Mouse (Mus musculus) intestine, embryonic 16.5 days (tissue): Measurements from ENCODE around the gene Dnajc28. TPM values are rescaled to one million over a fixed set of nuclear protein-coding genes. Genes with fewer than 3 reads are reported as not detected.

Experiments
- ATAC-seq: fragments of 200-750 bp; cut with Nextera tagmentation; 2 replicates; pipeline ENCODE4 v1.8.0; 2017; ENCODE audit warnings: moderate TSS enrichment, moderate library complexity
- H3K27ac ChIP-seq: fragments of 300-500 bp; sonication (generic); 2 replicates; pipeline ENCODE4 v1.5.1; 2014; ENCODE audit warnings: mild to moderate bottlenecking, low read length
- H3K27me3 ChIP-seq: fragments of 300-500 bp; sonication (generic); replicated peaks from 2 replicates; pipeline ENCODE4 v1.6.1; 2014; ENCODE audit warnings: low read length, control low read depth, mixed read lengths; ENCODE audit not compliant: control insufficient read depth, insufficient read depth
- H3K36me3 ChIP-seq: fragments of 300-500 bp; sonication (generic); 2 replicates; pipeline ENCODE4 v1.6.1; 2014; ENCODE audit warnings: low read length, control low read depth; ENCODE audit not compliant: control insufficient read depth, insufficient read depth
- H3K4me1 ChIP-seq: fragments of 300-500 bp; sonication (generic); 2 replicates; pipeline ENCODE4 v1.6.1; 2014; ENCODE audit warnings: low read length, control low read depth, mixed read lengths; ENCODE audit not compliant: control insufficient read depth, insufficient read depth
- H3K4me2 ChIP-seq: fragments of 300-500 bp; sonication (generic); 2 replicates; pipeline ENCODE4 v1.6.1; 2014; ENCODE audit warnings: low read depth, low read length, control low read depth
- H3K4me3 ChIP-seq: fragments of 300-500 bp; sonication (generic); 2 replicates; pipeline ENCODE4 v1.5.1; 2014; ENCODE audit warnings: mild to moderate bottlenecking, low read length
- H3K9ac ChIP-seq: fragments of 300-500 bp; sonication (generic); 2 replicates; pipeline ENCODE4 v1.6.1; 2014; ENCODE audit warnings: low read depth, low read length
- H3K9me3 ChIP-seq: fragments of 300-500 bp; sonication (generic); 2 replicates; pipeline ENCODE4 v1.6.1; 2016; ENCODE audit warnings: low read length, control low read depth; ENCODE audit not compliant: control insufficient read depth
- WGBS: fragments of 180-500 bp; shearing (Covaris S2); extraction: QIAGEN DNeasy Blood & Tissue Kit; methylation state at CpG from one replicate; pipeline ENCODE4 v1.1.7; 2014; 5-methylcytosine and 5-hydroxymethylcytosine counted together
- polyA plus RNA-seq: library from polyadenylated mRNA; unstranded; fragments of >200 nt; fragmentation: Nextera tagmentation; extraction: Ambion mirVana; gene quantifications from 2 replicates; pipeline ENCODE4 v1.2.1, GENCODE M21; 2015

The Dnajc28 gene
- polyA plus RNA-seq, 1 experiment from 2014 or later, result 2.8 TPM

- no peaks in the 10 kb centered on the region for H3K27me3 ChIP-seq
- ATAC-seq, result no peak
- H3K36me3 ChIP-seq, result peaks cover 20% of the 10 kb centered on the region
- no peak overlapping the region for H3K27ac ChIP-seq
- H3K9me3 ChIP-seq, result no peaks in the 10 kb centered on the region
- H3K9ac ChIP-seq, result no peak overlapping the region
- 93% methylated on average over 11 of the region's 11 CpGs for WGBS
- no peak overlapping the region for H3K4me3 ChIP-seq
- peaks cover 3% of the 10 kb centered on the region; the same call in 1 of the 2 replicates for H3K4me1 ChIP-seq
- no peak overlapping the region for H3K4me2 ChIP-seq
Observed at GRCm38 (mm10) chr16:91620991-91621390, 2.2 kb upstream of the Dnajc28 start.

- Histone ChIP-seq H3K36me3 (peaks cover 19% of the 10 kb centered on the region), H3K9ac (no peak overlapping the region), H3K9me3 (no peaks in the 10 kb centered on the region), H3K27ac (no peak overlapping the region), H3K4me2 (no peak overlapping the region), H3K4me3 (no peak overlapping the region), H3K4me1 (peaks cover 3% of the 10 kb centered on the region; the same call in 1 of the 2 replicates), H3K27me3 (no peaks in the 10 kb centered on the region)
- 78% methylated on average over 5 of the region's 5 CpGs for WGBS
- ATAC-seq, result no peak
Observed at GRCm38 (mm10) chr16:91620185-91620584, 1.4 kb upstream of the Dnajc28 start.

GRCm38 (mm10) chr16:91614552-91614951 is 4.3 kb downstream of the Dnajc28 start:
- peaks cover 3% of the 10 kb centered on the region; the same call in 1 of the 2 replicates for H3K4me1 ChIP-seq
- H3K9me3 ChIP-seq, result no peaks in the 10 kb centered on the region
- no peak overlapping the region for H3K9ac ChIP-seq
- ATAC-seq, result no peak
- H3K36me3 ChIP-seq, result no peaks in the 10 kb centered on the region
- WGBS, result 87% methylated on average over 6 of the region's 6 CpGs
- H3K4me3 ChIP-seq, result no peak overlapping the region
- no peaks in the 10 kb centered on the region for H3K27me3 ChIP-seq
- H3K4me2 ChIP-seq, result no peak overlapping the region
- no peak overlapping the region for H3K27ac ChIP-seq

- 76% methylated on average over 5 of the region's 5 CpGs for WGBS
- no peak overlapping the region for H3K4me2 ChIP-seq
- H3K27ac ChIP-seq, result no peak overlapping the region
- no peaks in the 10 kb centered on the region for H3K4me1 ChIP-seq
- H3K4me3 ChIP-seq, result no peak overlapping the region
- no peak overlapping the region for H3K9ac ChIP-seq
- ATAC-seq, result no peak
- no peaks in the 10 kb centered on the region for H3K27me3 ChIP-seq
- no peaks in the 10 kb centered on the region for H3K9me3 ChIP-seq
- H3K36me3 ChIP-seq, result no peaks in the 10 kb centered on the region
Observed at GRCm38 (mm10) chr16:91612525-91612924, 6.3 kb downstream of the Dnajc28 start.

- Histone ChIP-seq H3K9ac (no peak overlapping the region), H3K4me3 (no peak overlapping the region), H3K27ac (no peak overlapping the region), H3K4me2 (no peak overlapping the region), H3K36me3 (no peaks in the 10 kb centered on the region), H3K4me1 (no peaks in the 10 kb centered on the region), H3K27me3 (no peaks in the 10 kb centered on the region), H3K9me3 (no peaks in the 10 kb centered on the region)
- 76% methylated on average over 11 of the region's 11 CpGs for WGBS
- no peak for ATAC-seq
Observed at GRCm38 (mm10) chr16:91611248-91611647, 7.6 kb downstream of the Dnajc28 start.

- Histone ChIP-seq H3K4me1 (no peaks in the 10 kb centered on the region), H3K27ac (no peak overlapping the region), H3K9me3 (no peaks in the 10 kb centered on the region), H3K4me3 (no peak overlapping the region), H3K9ac (no peak overlapping the region), H3K36me3 (no peaks in the 10 kb centered on the region), H3K4me2 (no peak overlapping the region), H3K27me3 (no peaks in the 10 kb centered on the region)
- 73% methylated on average over 9 of the region's 9 CpGs for WGBS
- no peak for ATAC-seq
Observed at GRCm38 (mm10) chr16:91609501-91610245, 9.2 kb downstream of the Dnajc28 start.

GRCm38 (mm10) chr16:91606958-91607357 is 11.9 kb downstream of the Dnajc28 start:
- no peak overlapping the region for H3K9ac ChIP-seq
- H3K4me3 ChIP-seq, result no peak overlapping the region
- H3K4me1 ChIP-seq, result no peaks in the 10 kb centered on the region
- no peak overlapping the region for H3K27ac ChIP-seq
- H3K4me2 ChIP-seq, result no peak overlapping the region
- ATAC-seq, result no peak
- no peaks in the 10 kb centered on the region for H3K9me3 ChIP-seq
- WGBS, result 81% methylated on average over 8 of the region's 8 CpGs
- no peaks in the 10 kb centered on the region for H3K27me3 ChIP-seq
- no peaks in the 10 kb centered on the region for H3K36me3 ChIP-seq

GRCm38 (mm10) chr16:91605156-91605555 is 13.7 kb downstream of the Dnajc28 start:
- no peaks in the 10 kb centered on the region for H3K4me1 ChIP-seq
- WGBS, result 85% methylated on average over 6 of the region's 6 CpGs
- no peaks in the 10 kb centered on the region for H3K36me3 ChIP-seq
- no peak overlapping the region for H3K9ac ChIP-seq
- H3K27me3 ChIP-seq, result no peaks in the 10 kb centered on the region
- no peak for ATAC-seq
- no peaks in the 10 kb centered on the region for H3K9me3 ChIP-seq
- no peak overlapping the region for H3K4me2 ChIP-seq
- no peak overlapping the region for H3K27ac ChIP-seq
- no peak overlapping the region for H3K4me3 ChIP-seq

GRCm38 (mm10) chr16:91601693-91602092 is 17.1 kb downstream of the Dnajc28 start:
- H3K4me1 ChIP-seq, result peaks cover 4% of the 10 kb centered on the region
- no peak overlapping the region for H3K9ac ChIP-seq
- WGBS, result 53% methylated on average over 9 of the region's 9 CpGs

GRCm38 (mm10) chr16:91601081-91601480 is 17.7 kb downstream of the Dnajc28 start:
- no peaks in the 10 kb centered on the region for H3K9me3 ChIP-seq
- no peak overlapping the region for H3K4me3 ChIP-seq
- H3K27ac ChIP-seq, result no peak overlapping the region; the same call in 1 of the 2 replicates
- peaks cover 8% of the 10 kb centered on the region for H3K4me1 ChIP-seq
- WGBS, result 37% methylated on average over 4 of the region's 4 CpGs
- H3K36me3 ChIP-seq, result no peaks in the 10 kb centered on the region
- H3K9ac ChIP-seq, result no peak overlapping the region
- ATAC-seq, result no peak
- no peak overlapping the region for H3K4me2 ChIP-seq
- H3K27me3 ChIP-seq, result no peaks in the 10 kb centered on the region

More at GRCm38 (mm10) chr16:91601693-91602092, 17.1 kb downstream of the Dnajc28 start:
- Histone ChIP-seq H3K27ac (no peak overlapping the region), H3K4me3 (no peak overlapping the region), H3K36me3 (no peaks in the 10 kb centered on the region), H3K27me3 (no peaks in the 10 kb centered on the region), H3K9me3 (no peaks in the 10 kb centered on the region), H3K4me2 (no peak overlapping the region)
- ATAC-seq, result no peak
